Mouse (Mus musculus) left cerebral cortex, postnatal 36 days (tissue): ENCODE measurements at regions not wholly inside any gene's neighbourhood (a gene's known extent, or its start where the extent isn't known, plus 50 kb on each side); places are given as distances from the start of the nearest gene placed in this dataset.

Source experiments
- DNase-seq, 2 experiments: peaks; one replicate each; pipeline ENCODE4 v3.0.0; 2021 to 2022; ENCODE audit warnings: low spot score in 2 of 2, mixed read lengths in 1 of 2
- intact Hi-C: fragments of 180-260 bp; cut with DNase I; formaldehyde crosslinking; loops from one replicate; pipeline ENCODE4 v1.15.1; 2025

GRCm38 (mm10) chrX:140164859-140165258 is 102.2 kb downstream of the Pih1h3b start:
- DNase-seq: no peak
- intact Hi-C loops: no loop called here

GRCm38 (mm10) chrX:140165966-140166365 is 103.3 kb downstream of the Pih1h3b start:
- DNase-seq: no peak
- intact Hi-C loops: no loop called here

- intact Hi-C loops: loop anchor here (10.0 kb wide), 1 partner anchor 65 kb away; no protein-coding TSS in a partner anchor
These were observed 117.2 kb downstream of the Pih1h3b start for GRCm38 (mm10) chrX:140179850-140180249.

GRCm38 (mm10) chrX:140183003-140183402 is 120.3 kb downstream of the Pih1h3b start:
- intact Hi-C loops: loop anchor here (10.0 kb wide), 1 partner anchor 62 kb away; no protein-coding TSS in a partner anchor
- DNase-seq: no peak

More at GRCm38 (mm10) chrX:140179850-140180249, 117.2 kb downstream of the Pih1h3b start:
- peak; percentile 6 to 45 for DNase-seq

GRCm38 (mm10) chrX:140203676-140204075 is 138.4 kb upstream of the Frmpd3 start:
- intact Hi-C loops: no loop called here

GRCm38 (mm10) chrX:140208791-140209190 is 133.3 kb upstream of the Frmpd3 start:
- intact Hi-C loops: no loop called here

More at GRCm38 (mm10) chrX:140203676-140204075, 138.4 kb upstream of the Frmpd3 start:
- DNase-seq: no peak

GRCm38 (mm10) chrX:140212644-140213361 is 129.3 kb upstream of the Frmpd3 start:
- intact Hi-C loops: no loop called here
- no peak for DNase-seq

More at GRCm38 (mm10) chrX:140208791-140209190, 133.3 kb upstream of the Frmpd3 start:
- DNase-seq: no peak

- DNase-seq: peak; percentile 8 to 17
- intact Hi-C loops: no loop called here
These were observed 127.7 kb upstream of the Frmpd3 start for GRCm38 (mm10) chrX:140214198-140214849.

GRCm38 (mm10) chrX:140255790-140256189 is 86.3 kb upstream of the Frmpd3 start:
- intact Hi-C loops: no loop called here
- DNase-seq: no peak

- intact Hi-C loops: no loop called here
- no peak for DNase-seq
These were observed 72.2 kb upstream of the Frmpd3 start for GRCm38 (mm10) chrX:140269742-140270457.

- peak in 1 of 2 experiments; percentile 14 for DNase-seq
- intact Hi-C loops: no loop called here
These were observed 64.6 kb upstream of the Frmpd3 start for GRCm38 (mm10) chrX:140277327-140277947.

GRCm38 (mm10) chrX:140277978-140278729 is 63.9 kb upstream of the Frmpd3 start:
- peak; percentile 24 to 49 for DNase-seq

GRCm38 (mm10) chrX:140279266-140279665 is 62.8 kb upstream of the Frmpd3 start:
- DNase-seq: peak in 1 of 2 experiments; percentile 11
- intact Hi-C loops: no loop called here

More at GRCm38 (mm10) chrX:140277978-140278729, 63.9 kb upstream of the Frmpd3 start:
- intact Hi-C loops: no loop called here

- intact Hi-C loops: no loop called here
- peak in 1 of 2 experiments; percentile 13 for DNase-seq
These were observed 62.0 kb upstream of the Frmpd3 start for GRCm38 (mm10) chrX:140280016-140280415.
